Mouse (Mus musculus): Measurements from ENCODE around the gene Zmiz1.

The Zmiz1 gene

DNA sequence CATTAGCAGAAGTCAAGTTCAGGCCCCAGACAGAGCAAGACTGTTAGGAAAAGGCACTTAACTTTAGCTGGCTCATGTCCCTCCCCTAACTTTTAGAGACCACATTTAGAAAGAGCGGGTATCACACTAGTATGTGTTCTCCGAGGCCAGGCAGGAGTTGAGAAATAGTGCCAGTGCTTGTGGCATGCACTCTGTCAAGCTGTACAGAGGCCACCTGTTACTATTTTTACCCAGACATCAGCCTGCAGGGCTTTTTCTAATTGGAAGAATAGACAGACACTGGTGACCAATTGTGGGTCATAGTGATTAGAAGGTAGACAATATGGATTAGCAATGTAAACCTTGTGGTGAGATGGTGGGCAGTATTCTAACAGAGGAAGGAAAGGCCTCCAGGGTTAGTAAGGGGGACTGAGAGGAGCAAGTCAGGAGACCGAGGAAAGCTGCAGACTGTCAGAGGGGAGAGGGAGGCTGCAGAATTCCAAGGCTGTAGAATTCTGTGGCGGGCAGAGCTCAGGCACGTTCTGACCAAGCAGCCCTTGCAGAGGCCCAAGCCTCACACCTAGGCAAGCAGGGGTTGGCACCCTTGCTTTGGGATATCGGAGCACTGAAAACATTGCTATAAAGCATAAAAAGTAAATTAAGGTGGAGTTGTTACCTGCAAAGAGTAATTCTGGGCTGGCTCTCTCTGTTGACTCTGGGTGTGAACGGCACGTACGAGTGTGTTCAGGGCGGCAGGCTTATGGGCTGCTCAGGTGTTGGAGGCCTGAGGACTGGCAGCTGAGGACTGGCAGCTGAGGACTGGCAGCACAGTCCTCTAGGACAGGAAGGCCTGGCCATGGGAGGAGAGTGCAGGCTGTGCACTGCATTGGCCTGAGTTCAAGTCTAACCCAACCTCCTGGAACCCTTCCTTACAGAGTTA lies 228.3 kb downstream of the Zmiz1 start:
- in situ Hi-C loops (cut with MboI) = no loop called here

DNA sequence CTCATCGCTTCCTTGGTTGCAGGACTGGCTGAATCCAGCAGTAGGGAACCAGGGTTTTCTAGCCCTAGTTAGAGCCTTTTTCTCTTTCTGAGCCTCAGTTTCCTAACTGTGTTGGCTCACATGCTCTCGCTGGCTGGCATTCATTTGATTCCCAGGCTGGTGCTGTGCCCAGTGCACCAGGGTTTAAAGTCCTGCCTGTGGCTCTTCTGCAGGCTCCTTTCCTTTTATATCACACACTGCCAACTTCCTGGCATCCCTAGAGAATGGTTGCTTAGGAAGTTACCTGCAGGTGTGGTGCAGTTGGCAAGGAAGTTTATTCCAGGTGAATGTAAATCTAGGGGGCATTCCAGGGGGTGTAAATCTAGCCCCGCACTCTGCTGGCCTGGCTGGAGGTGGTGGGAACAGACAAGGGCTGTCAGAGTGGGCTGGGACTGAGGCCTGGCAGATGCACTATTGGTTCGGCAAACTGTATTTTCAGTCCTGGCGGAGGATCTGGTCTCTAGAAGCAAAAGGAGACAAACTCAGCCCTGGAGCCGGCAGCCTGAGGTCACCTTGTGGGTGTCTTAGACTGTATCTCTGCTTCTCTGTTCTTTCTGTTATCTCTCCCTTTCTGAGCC lies 234.4 kb downstream of the Zmiz1 start:
- in situ Hi-C loops (cut with MboI) = no loop called here

- in situ Hi-C loops (cut with MboI) = no loop called here
These were observed 235.0 kb downstream of the Zmiz1 start, which contains the start of gene Ppif for GRCm38 (mm10) chr14:25693888-25694568. Ppif (plus strand) TSS chr14:25694154.

DNA sequence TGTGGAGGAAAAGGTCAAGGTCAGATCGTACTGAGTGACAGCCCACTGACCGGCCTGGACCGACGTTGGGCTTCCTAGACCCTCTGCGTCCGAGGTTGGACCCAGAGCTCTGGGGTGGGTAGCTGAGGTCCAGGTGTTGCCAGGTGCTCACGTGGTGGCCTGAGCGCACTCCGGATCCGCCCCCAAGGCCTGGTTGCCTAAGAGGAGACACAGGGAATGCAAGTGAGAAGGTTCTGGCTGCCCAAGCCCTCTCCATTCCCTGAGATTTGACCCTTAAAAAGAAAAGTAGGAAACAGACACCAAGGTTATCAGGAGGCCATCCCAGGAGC lies 235.5 kb downstream of the Zmiz1 start:
- in situ Hi-C loops (cut with MboI) = no loop called here

- in situ Hi-C loops (cut with MboI) = no loop called here
These were observed 236.1 kb downstream of the Zmiz1 start for GRCm38 (mm10) chr14:25695059-25695458.

GRCm38 (mm10) chr14:25696356-25696755 lies 237.4 kb downstream of the Zmiz1 start:
- in situ Hi-C loops (cut with MboI) = no loop called here

GRCm38 (mm10) chr14:25701986-25702385 lies 243.0 kb downstream of the Zmiz1 start:
- in situ Hi-C loops (cut with MboI) = no loop called here

DNA sequence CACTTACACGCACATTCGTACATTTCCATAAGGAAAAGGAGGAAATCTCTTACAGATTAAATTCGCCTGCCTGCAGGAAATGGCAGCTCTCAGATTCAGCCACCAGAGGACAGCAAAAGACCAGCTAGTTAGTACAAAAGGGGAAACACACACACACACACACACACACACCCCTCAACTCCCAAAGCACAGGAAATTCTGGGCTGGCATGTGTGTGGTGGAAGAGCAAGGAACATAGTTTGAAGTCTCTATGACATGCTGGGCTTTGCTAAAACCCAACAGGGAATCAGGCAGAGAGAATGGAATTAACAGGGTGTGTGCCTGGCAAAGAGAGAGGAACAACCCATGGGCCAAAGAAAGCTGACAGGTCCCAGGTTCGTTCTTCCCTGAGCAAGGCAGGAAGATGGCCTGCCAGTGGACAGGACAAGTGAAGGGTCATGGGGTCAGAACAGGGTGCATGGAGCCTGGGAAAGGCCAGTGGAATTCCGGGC lies 248.8 kb downstream of the Zmiz1 start:
- in situ Hi-C loops (cut with MboI) = no loop called here

- in situ Hi-C loops (cut with MboI) = no loop called here
These were observed 249.5 kb downstream of the Zmiz1 start for GRCm38 (mm10) chr14:25708451-25708850.

DNA sequence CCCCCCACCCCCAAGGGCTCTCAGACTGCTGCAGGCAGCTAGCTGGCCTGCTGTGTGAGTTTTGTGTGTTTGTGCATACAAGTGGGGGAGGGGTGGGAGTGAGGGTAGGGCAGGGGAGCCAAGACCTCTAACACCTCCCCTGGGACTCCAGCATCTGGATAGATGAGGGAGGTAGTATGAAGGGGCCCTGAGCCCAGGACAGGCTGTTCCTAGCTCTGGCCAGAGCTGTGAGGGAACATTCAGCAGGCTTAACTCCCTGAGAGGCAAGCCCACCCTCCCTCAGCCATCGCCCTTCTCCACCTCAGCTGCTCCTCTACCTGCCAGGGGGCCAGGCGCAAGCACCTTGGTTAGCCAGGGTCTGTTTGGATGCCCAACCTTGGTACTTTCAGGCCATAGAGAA lies 249.9 kb downstream of the Zmiz1 start:
- in situ Hi-C loops (cut with MboI) = no loop called here

DNA sequence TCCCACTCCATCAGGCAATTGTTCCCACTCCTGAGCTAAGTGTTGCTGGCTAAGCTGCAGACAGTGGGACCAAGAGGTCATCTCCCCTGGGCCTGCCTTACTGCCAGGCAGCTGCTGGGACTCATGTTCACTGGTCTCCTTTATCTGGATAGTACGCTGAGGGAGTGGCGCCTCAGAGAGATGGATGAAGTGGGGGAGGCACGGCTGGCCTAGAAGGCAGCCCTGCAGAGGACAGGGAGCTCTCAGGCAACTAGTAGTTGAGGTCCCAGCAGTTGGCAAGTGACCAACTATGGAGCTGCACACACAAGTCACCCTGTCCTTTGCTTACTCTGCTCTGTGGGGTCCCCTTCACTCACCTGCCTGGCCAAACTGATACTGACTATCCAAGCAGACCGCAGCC lies 251.1 kb downstream of the Zmiz1 start:
- in situ Hi-C loops (cut with MboI) = no loop called here

DNA sequence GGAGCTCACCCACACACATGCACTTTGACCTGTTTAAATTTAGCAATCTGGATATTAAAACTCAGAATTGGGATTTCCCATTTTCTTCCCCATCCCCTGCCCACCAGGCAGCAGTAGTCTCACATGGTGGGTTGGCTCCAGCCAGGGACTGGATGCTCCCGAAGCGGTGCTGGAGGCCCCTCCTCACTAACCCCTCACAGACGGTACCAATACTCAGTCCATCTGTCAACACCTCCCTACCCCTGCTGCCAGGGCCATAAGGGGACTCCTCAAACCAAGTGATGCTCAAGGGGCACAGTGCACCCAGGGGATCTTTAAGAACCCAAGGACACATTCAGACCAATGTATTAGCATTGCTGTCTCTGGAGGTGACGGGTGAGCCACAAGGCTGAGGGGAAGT lies 251.7 kb downstream of the Zmiz1 start:
- in situ Hi-C loops (cut with MboI) = no loop called here

DNA sequence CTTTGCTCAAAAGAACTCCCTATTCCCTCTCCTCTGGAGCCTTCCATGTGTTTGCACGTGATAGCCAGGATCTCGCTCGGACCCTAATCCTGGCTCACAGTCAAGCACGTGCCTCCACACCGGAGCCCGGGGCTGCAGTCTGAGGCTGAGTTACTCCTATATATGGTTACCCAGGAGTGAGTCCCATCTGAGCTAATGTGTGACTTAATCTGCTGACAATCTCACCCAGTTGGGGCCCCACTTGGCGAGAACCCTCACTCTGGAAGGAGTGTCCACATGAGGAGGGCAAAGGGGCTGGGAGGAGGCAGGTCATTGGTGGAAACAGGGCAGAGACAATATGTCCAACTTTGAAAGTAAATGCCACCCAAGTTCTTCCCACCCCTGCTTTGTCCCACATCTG lies 252.2 kb downstream of the Zmiz1 start:
- in situ Hi-C loops (cut with MboI) = no loop called here

GRCm38 (mm10) chr14:25711602-25712001 lies 252.6 kb downstream of the Zmiz1 start:
- in situ Hi-C loops (cut with MboI) = no loop called here

DNA sequence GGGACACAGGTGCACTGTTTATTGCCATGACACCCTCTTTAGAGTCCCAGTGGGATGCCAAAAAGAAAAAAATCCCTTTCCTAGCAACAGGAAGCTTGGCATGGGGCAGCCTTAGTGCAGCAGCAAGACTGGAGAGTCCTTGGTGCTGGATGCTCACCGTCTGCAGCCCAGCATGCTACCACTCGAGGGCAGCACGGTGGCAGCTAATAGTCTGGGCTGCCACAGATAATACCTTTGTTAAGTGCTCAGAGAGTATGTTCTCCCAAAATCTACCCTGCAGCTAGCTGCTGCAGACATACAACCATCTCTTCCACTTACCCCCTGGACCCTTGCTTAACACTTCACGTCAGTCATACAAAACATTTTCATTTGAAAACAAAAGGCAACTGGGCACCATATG lies 254.5 kb downstream of the Zmiz1 start:
- in situ Hi-C loops (cut with MboI) = no loop called here

Measured in mature B cell (primary cell).